Mouse (Mus musculus): ENCODE results near the gene Lhfpl2. TPM values are rescaled to one million over a fixed set of nuclear protein-coding genes. Genes with fewer than 3 reads are reported as not detected.

Lhfpl2 gene
- polyA plus RNA-seq, 1 experiment from 2014 or later, result 21.0 TPM

DNA sequence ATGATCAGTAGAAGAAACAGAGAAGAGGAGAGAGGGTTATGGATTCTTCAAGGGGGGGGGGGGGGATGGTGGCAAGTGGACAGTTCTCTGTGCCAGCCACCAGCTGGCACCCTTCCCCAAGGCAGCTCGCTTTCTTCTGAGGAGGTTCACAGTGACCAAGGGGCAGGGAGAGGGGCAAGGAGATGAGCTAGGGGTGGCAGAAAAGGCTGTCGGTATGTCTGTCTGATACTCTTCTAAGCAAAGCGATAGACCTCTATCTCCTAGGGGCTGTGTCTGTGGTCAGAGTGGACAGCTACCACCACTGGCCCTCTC lies 12.7 kb downstream of the Lhfpl2 start:
- H3K4me1 ChIP-seq, result peaks cover 87% of the 10 kb centered on the region
- WGBS, result 90% methylated on average over 3 of the region's 3 CpGs

DNA sequence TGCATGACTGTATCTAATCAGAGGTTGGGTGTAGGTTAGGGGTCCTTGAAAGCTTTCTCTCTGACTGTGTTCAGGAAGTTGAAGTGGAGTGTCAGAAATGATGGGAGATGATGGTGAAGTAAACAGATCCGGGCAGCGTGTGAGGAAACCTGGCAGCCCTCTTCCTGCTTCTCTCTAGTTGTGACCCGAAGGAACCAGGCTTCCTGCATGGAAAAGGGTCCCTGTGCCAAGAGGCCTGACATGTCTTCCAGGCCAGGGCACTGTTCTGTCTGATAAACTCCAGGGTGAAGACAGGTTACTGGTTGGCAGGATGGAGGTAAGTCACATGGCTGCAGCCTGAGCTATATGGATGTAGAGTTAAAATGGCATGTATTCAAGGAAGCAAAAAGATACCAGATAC lies 13.3 kb downstream of the Lhfpl2 start:
- H3K4me3 ChIP-seq, result no peak overlapping the region
- H3K4me1 ChIP-seq, result peaks cover 83% of the 10 kb centered on the region
- WGBS, result 89% methylated on average over 3 of the region's 3 CpGs
- H3K27me3 ChIP-seq (ENCODE audit: poor library complexity, severe bottlenecking), result peaks cover 95% of the 10 kb centered on the region
- no peaks in the 10 kb centered on the region for H3K9me3 ChIP-seq
- no peak overlapping the region for H3K27ac ChIP-seq
- H3K36me3 ChIP-seq (replicated peaks), result peaks cover 9% of the 10 kb centered on the region; the same call in 1 of the 2 replicates
- DNase-seq (ENCODE audit: extremely low spot score, low spot score), result no peak

More for the DNA sequence above, 12.7 kb downstream of the Lhfpl2 start:
- Histone ChIP-seq H3K36me3 (replicated peaks) (peaks cover 9% of the 10 kb centered on the region; the same call in 1 of the 2 replicates), H3K4me3 (no peak overlapping the region), H3K27ac (0 out of 2 replicates have a peak overlapping the region, but pooled peaks have one; percentile 8), H3K9me3 (no peaks in the 10 kb centered on the region), H3K27me3 (ENCODE audit: poor library complexity, severe bottlenecking) (peaks cover 95% of the 10 kb centered on the region)
- no peak for DNase-seq (ENCODE audit: extremely low spot score, low spot score)

DNA sequence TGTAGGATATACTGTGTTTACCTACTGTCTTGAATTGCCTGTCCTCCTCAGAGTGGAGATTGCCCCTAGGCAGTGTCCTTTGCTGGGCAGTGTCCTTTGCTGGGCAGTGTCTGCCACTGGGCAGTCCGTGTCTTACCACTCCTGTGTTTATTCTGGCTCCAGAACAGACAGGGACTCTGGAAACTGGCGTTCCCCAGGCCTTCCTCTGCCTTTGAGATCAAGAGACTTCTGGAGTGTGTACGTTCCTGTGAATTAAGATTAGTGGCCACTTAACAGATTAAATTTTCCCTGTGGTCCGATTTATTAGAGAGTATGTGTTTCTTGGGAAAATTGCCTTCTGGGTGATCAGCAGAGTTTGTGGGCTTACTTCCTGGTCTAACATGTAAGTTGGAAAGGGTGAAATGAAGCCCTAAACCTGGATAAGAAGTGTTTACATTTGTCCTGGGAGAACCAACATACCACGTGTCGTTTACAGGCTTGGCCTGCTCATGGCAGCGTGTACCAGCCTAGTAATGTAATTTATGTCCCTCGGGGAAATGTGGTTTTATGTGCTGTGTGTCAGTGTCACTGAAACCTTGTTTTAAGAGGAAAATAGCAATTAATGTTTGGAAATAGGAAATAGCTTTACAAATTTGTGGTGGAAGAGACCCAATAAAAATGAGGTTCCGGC lies 15.6 kb downstream of the Lhfpl2 start:
- DNase-seq (ENCODE audit: extremely low spot score, low spot score), result no peak
- no peak overlapping the region for H3K4me3 ChIP-seq
- peaks cover 9% of the 10 kb centered on the region; the same call in 1 of the 2 replicates for H3K36me3 ChIP-seq (replicated peaks)
- H3K9me3 ChIP-seq, result no peaks in the 10 kb centered on the region
- H3K4me1 ChIP-seq, result peaks cover 82% of the 10 kb centered on the region
- 82% methylated on average over 9 of the region's 9 CpGs for WGBS
- H3K27me3 ChIP-seq (ENCODE audit: poor library complexity, severe bottlenecking), result peaks cover 89% of the 10 kb centered on the region
- H3K27ac ChIP-seq, result no peak overlapping the region

DNA sequence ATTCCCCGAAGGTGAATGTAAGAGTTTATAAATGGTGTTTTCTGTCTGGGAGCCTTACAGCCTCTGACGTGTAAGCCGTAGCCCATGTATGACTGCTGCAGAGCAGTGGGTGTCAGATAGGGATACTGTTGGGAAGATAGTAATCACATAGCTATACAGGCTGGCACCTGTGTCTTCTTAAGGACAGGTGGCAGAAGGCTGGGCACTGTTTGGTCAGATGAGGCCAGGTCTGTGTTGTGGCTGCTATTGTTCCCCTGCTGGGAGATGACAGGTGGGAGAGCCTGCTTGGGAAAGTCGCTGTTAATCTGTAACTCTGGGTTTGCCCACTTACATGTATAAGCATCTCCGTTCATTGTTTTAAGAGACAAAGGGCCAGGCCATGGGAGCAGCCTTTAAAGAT lies 16.1 kb downstream of the Lhfpl2 start:
- Histone ChIP-seq H3K36me3 (replicated peaks) (peaks cover 10% of the 10 kb centered on the region; the same call in 1 of the 2 replicates), H3K4me1 (peaks cover 77% of the 10 kb centered on the region), H3K4me3 (no peak overlapping the region), H3K27me3 (ENCODE audit: poor library complexity, severe bottlenecking) (peaks cover 89% of the 10 kb centered on the region), H3K9me3 (no peaks in the 10 kb centered on the region), H3K27ac (no peak overlapping the region)
- WGBS, result 81% methylated on average over 5 of the region's 5 CpGs
- DNase-seq (ENCODE audit: extremely low spot score, low spot score), result no peak

DNA sequence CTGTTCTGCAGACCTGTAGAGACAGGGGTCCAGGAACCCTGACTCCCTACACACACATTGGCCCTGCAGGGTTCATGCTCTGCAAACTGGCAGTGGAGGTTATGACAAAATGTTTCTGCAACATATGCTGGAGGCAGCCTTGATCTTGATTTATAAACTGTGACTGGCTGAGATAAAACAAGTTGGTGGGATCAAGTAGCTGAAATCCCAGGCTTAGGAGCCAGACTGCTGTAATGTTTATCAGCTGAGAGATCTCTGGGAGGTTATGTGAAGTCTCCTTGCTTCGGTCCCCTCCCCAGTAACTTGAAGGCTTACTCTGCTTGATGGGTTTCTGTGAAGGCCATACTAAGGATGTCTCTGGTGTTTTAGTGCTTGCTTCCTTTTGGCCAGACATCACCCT lies 17.6 kb downstream of the Lhfpl2 start:
- peaks cover 19% of the 10 kb centered on the region for H3K36me3 ChIP-seq (replicated peaks)
- no peak overlapping the region for H3K27ac ChIP-seq
- H3K9me3 ChIP-seq, result no peaks in the 10 kb centered on the region
- H3K27me3 ChIP-seq (ENCODE audit: poor library complexity, severe bottlenecking), result peaks cover 94% of the 10 kb centered on the region
- H3K4me3 ChIP-seq, result no peak overlapping the region
- no peak for DNase-seq (ENCODE audit: extremely low spot score, low spot score)
- peaks cover 62% of the 10 kb centered on the region for H3K4me1 ChIP-seq
- 84% methylated on average over 1 of the region's 1 CpGs for WGBS

DNA sequence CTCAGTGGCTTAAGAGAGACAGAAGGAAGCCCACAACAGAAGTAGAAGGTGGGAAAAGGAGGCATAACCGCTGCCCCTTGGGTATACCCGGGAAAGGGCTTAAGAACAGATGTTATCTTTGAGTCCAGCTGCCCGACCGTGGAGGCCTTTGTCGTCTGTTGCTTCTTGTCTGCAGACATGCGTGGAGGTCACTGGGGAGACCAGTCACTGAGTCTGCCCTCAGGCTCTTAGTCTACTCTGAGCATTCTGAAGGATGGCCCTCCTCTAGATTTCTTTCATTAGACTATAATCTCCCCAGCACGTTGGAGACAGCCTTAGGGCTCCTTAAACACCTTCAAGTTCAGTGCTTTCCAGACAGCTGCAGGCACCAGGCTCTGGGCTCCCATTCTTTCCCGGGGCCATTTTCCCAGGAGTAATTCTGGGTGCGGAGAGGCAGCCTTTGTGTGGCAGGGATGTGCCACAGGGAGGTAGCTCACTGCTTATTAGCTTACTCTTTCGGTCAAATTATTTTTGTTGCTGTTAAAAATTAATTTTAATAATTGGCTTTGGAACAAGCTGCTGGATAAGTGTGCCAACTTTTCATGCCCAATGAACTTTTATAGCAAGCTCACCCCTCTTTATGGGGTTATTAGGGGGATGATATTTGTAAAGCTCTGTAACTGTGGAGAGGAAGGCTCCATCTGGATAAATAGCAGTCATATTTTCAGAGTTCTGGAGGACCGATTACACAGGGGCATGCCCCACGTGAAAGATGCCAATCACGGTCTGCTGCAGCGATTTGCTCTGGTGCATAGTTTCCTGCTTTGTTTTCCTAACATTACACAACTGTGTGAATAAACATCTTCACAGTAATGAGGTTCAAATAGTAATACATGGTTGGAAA lies 19.8 kb downstream of the Lhfpl2 start:
- H3K4me3 ChIP-seq, result no peak overlapping the region
- no peak for DNase-seq (ENCODE audit: extremely low spot score, low spot score)
- H3K27ac ChIP-seq, result no peak overlapping the region
- H3K36me3 ChIP-seq (replicated peaks), result peaks cover 11% of the 10 kb centered on the region
- no peaks in the 10 kb centered on the region for H3K9me3 ChIP-seq
- H3K27me3 ChIP-seq (ENCODE audit: poor library complexity, severe bottlenecking), result peaks cover 81% of the 10 kb centered on the region
- H3K4me1 ChIP-seq, result peaks cover 43% of the 10 kb centered on the region
- WGBS, result 57% methylated on average over 14 of the region's 14 CpGs

DNA sequence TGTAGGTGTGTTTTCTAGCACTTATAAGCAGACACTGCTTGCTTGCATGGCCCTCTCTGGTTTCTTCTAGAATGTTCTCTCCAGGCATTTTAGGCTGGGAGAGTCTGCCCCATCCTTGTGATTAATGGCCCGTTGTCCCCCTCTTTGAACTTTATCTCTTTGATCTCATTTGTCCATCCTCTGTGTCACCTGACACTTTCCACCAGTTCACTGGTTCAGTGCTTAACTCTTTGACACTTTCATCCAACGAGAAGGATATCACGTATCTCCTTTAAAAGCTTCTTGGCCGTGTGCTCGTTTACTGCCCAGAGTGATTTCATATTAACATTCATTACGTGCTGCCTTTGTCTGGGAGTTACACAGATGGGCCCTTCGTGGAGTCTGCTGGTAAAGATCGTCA lies 25.6 kb downstream of the Lhfpl2 start:
- Histone ChIP-seq H3K9me3 (no peaks in the 10 kb centered on the region), H3K4me3 (no peak overlapping the region), H3K4me1 (peaks cover 6% of the 10 kb centered on the region), H3K27ac (no peak overlapping the region), H3K27me3 (ENCODE audit: poor library complexity, severe bottlenecking) (peaks cover 41% of the 10 kb centered on the region), H3K36me3 (replicated peaks) (peaks cover 14% of the 10 kb centered on the region)
- 58% methylated on average over 8 of the region's 8 CpGs for WGBS
- no peak for DNase-seq (ENCODE audit: extremely low spot score, low spot score)

DNA sequence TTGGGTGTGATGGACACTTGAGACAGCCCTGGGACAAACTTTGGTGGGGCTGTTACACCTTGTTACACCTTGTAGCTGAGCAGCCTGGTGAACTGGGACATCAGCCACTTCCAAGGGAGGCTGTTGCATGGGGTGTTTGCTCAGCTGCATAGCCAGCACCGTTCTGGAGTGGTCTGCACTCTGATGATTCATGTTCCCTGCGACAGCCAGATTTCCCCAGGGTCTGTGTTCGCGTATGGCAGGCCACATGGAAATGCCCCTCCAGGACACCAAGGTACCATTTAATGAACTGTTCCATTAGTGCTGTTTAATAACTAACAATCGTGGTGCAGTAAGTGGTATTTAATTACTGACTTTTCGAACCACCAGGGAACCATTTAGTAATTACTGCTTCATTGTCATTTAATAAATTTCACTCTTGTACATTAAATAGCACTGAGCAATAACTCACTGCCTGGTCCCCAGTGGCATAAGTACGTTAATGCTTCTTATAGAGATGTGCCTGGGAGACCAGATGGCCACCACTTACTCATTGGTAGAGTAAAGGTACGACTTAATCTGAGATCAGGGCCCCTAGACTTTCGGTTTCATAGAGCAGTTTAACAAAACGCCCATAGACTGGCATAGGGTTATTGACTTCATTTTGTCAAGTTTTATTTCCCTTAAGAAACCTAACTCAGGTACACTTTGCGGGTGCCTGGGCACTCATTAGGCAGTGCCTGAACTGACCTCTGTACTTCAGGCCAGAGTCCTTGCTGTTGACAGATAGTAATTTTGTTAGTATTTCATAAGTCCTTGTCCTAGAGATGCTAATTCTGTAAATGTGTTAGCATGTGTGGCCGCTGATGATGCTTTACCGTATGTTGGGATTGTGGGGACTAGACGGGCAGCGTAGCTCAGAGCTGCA lies 26.9 kb downstream of the Lhfpl2 start:
- no peak for DNase-seq (ENCODE audit: extremely low spot score, low spot score)
- peaks cover 11% of the 10 kb centered on the region for H3K4me1 ChIP-seq
- H3K36me3 ChIP-seq (replicated peaks), result peaks cover 15% of the 10 kb centered on the region
- 89% methylated on average over 15 of the region's 15 CpGs for WGBS
- H3K4me3 ChIP-seq, result no peak overlapping the region
- no peaks in the 10 kb centered on the region for H3K9me3 ChIP-seq
- H3K27me3 ChIP-seq (ENCODE audit: poor library complexity, severe bottlenecking), result peaks cover 28% of the 10 kb centered on the region
- H3K27ac ChIP-seq, result no peak overlapping the region

DNA sequence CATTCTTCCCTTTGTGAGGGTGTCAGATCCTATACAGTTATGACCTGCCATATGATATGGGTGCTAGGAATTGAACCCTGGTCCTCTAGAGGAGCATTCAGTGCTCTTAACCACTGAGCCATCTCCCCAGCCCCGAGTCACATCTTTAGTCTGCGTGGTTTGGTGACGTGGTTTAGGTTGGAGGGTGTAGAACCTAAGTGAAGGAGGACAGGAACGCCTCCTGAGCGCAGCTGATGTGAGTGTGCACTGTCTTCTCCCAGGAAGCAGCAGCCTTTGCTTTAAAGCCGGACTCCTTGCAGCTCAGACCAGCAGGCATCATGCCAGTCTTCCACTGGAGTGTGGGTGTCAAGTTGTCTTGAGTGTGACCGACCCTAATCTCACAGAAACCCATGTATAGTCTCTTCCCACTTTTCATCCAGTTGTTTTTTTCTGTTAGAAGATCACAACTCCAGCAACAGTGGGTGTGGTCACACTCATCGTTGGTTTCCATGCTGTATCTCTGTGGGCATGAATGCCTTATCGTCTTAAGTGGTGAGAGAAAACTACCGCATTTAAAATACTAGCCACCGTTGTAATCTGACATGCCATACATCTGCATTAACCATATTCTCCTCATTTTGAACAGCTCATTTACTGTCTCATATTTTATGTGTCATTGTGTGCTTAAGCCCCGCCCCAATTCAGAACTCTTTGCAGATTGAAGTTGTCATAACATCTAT lies 28.7 kb downstream of the Lhfpl2 start:
- H3K4me1 ChIP-seq, result peaks cover 18% of the 10 kb centered on the region

DNA sequence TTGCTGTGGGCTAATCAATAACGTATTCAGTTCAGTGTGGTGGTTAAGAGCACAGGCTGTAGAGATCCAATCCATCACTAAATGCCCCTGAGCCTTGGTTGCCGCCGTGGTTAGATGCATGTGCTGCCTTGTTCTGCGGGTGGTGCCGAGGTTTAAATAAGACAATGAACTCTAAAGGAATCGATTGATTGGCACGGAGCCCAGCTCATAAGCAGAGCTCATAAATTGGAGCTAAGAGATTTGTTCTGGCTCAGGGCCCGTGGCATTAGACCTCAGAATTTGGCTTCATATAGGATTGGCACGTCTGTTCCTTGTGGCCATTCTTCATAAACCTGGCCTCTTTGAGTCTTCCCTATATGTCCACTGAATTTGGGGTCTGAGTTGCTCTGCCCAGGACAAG lies 29.5 kb downstream of the Lhfpl2 start:
- DNase-seq (ENCODE audit: extremely low spot score, low spot score), result no peak
- WGBS, result 91% methylated on average over 9 of the region's 9 CpGs
- no peaks in the 10 kb centered on the region for H3K9me3 ChIP-seq
- peaks cover 9% of the 10 kb centered on the region for H3K36me3 ChIP-seq (replicated peaks)
- H3K4me3 ChIP-seq, result no peak overlapping the region
- peaks cover 26% of the 10 kb centered on the region for H3K4me1 ChIP-seq
- peaks cover 15% of the 10 kb centered on the region; the same call in 1 of the 2 replicates for H3K27me3 ChIP-seq (ENCODE audit: poor library complexity, severe bottlenecking)
- no peak overlapping the region for H3K27ac ChIP-seq

More for the DNA sequence above, 28.7 kb downstream of the Lhfpl2 start:
- H3K27me3 ChIP-seq (ENCODE audit: poor library complexity, severe bottlenecking), result peaks cover 19% of the 10 kb centered on the region; the same call in 1 of the 2 replicates
- peaks cover 9% of the 10 kb centered on the region for H3K36me3 ChIP-seq (replicated peaks)
- DNase-seq (ENCODE audit: extremely low spot score, low spot score), result no peak
- no peak overlapping the region for H3K27ac ChIP-seq
- no peak overlapping the region for H3K4me3 ChIP-seq
- 94% methylated on average over 12 of the region's 12 CpGs for WGBS
- no peaks in the 10 kb centered on the region for H3K9me3 ChIP-seq

DNA sequence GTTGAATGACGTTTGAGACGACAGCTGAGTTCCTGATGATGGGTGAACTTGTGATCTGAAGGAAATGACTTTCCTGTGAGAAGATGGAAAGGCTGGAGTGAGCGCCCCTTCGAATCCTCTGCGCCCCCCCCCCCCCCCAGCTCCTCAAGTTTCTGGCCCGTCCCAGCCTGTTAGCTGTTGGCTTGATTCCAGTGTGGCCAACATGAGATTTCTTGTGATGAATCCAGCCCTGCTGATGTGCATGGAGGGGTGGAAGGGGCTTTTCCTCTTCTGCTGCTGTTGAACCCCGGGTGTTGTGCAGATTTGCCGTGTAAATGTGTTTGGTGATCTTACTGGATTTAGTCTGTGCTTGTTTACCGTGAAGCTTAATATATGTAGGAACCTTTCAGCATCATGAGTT lies 31.2 kb downstream of the Lhfpl2 start:
- peaks cover 9% of the 10 kb centered on the region for H3K36me3 ChIP-seq (replicated peaks)
- WGBS, result 85% methylated on average over 9 of the region's 9 CpGs
- no peaks in the 10 kb centered on the region for H3K9me3 ChIP-seq
- no peak overlapping the region for H3K4me3 ChIP-seq
- DNase-seq (ENCODE audit: extremely low spot score, low spot score), result no peak
- no peak overlapping the region for H3K27ac ChIP-seq
- peaks cover 20% of the 10 kb centered on the region for H3K4me1 ChIP-seq
- H3K27me3 ChIP-seq (ENCODE audit: poor library complexity, severe bottlenecking), result peaks cover 10% of the 10 kb centered on the region; the same call in 1 of the 2 replicates

DNA sequence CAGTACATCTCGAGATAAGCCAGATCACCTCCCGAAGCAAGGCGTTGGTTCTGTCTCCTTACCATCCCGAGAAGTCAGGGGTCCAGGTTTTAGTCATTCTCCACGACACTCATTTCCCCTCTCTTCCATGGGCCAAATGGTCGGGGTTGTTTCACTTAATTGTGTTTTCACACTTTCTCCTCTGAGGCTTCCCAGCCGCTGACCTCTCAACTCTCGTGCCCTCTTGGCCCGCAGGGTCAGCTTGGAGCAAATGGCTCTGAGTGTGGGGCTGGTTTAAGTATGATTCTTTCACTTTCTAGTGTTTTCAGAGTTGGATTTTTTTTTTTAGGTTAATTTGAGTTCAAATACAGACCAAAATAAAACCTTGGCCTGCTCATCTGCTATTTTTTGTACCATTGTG lies 31.7 kb downstream of the Lhfpl2 start:
- H3K27ac ChIP-seq, result no peak overlapping the region
- no peaks in the 10 kb centered on the region for H3K9me3 ChIP-seq
- peaks cover 20% of the 10 kb centered on the region for H3K4me1 ChIP-seq
- WGBS, result 69% methylated on average over 9 of the region's 9 CpGs
- 0 out of 2 replicates have a peak, but pooled peaks cover 7% of the 10 kb centered on the region for H3K27me3 ChIP-seq (ENCODE audit: poor library complexity, severe bottlenecking)
- H3K4me3 ChIP-seq, result no peak overlapping the region
- H3K36me3 ChIP-seq (replicated peaks), result peaks cover 9% of the 10 kb centered on the region
- DNase-seq (ENCODE audit: extremely low spot score, low spot score), result no peak
